Mouse (Mus musculus): ENCODE results near the gene Zmat5.

DNA sequence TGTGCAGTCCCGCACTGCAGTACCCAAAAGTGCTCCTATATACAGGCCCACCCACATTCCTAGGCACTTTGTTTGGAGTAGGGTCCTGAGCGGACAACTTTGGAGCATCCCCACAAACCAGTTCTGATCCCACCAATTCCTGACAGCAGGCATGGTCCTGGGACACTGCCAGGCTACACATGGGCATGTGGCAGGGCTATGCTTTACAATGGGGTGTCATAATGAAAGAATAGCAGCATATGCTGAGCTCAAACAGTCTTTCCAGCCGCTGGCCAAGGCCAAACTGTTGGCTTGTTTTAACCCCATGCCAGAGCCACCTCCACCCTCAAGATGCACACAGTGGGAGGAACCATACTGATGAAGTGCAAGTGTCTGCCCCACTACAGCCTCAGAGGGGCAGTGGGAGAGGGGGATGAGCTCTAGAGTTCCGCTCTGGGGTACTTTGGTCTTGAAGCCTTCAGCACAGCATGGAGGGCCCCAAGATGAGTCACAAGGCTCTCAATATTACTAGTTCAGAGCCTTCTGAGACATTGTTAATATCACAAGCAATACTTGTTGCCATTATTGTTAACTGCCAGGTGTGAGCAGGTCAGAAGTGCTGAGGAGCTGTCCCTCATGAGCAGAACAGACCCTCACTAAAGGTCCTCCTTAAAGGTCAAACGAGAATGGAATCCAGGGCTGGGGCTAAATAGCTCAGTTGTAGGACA lies 12.2 kb downstream of the Zmat5 start:
- no peak for TF ChIP-seq GATA1 (IDR thresholded peaks at IDR 0.05; ENCODE audit: low read length)
- no peak for TF ChIP-seq TAL1 (IDR thresholded peaks at IDR 0.05; ENCODE audit: low read length)
